In the genomic region with DNA sequence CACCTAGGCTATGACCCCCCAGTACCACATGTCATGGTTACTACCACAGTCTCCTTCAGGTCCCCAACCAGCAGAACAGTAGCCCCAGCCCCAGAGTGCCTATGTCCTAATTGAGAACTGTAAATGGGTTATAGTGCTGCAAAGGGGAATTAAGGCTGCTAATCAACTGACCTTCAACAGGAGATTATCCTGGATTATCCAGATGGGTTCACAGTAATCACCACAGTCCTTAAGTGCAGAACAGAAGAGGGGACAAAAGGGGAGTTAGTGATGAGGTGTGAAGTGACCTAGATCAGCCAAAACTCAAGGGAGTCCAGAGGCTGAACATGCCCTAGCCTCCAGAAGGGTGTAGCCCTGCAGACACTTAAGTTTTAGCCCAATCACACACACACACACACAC, we compare ENCODE assay signal across 25 mouse cellular contexts.
"Had no signal": no experiment of that assay in that cellular context is flagged by ENCODE, and none has a peak within 500 bp of the region (broad histone marks: within the 10 kb centered on the region; RNA-seq: fewer than 3 reads in every experiment).

No protein-coding gene starts in this region.

- H3K9me3 ChIP-seq: hindbrain, embryonic 15.5 days; limb, embryonic 10.5 days had no signal

- DNase-seq: gastrocnemius, adult 2 months; gastrocnemius, postnatal 10 days; gastrocnemius, postnatal 25 days; heart, adult 18-20 months; heart, postnatal 10 days; heart, postnatal 4 days; kidney, adult 11 months; kidney, adult 2 months; kidney, adult 9 months; kidney, postnatal 25 days; kidney, postnatal 4 days; liver had no signal

- H3K4me3 ChIP-seq: gastrocnemius, adult 2 months; heart, embryonic 10.5 days; heart, embryonic 12.5 days; hindbrain, embryonic 10.5 days; hindbrain, embryonic 13.5 days; hindbrain, embryonic 15.5 days; kidney, embryonic 15.5 days; layer of hippocampus, adult 2 months; left cerebral cortex, adult 2 months; limb, embryonic 10.5 days; limb, embryonic 12.5 days had no signal

- H3K36me3 ChIP-seq: heart, embryonic 12.5 days; hindbrain, embryonic 10.5 days; hindbrain, embryonic 13.5 days; hindbrain, embryonic 15.5 days; kidney, embryonic 15.5 days; limb, embryonic 10.5 days; limb, embryonic 12.5 days had no signal

- H3K4me1 ChIP-seq: heart, embryonic 10.5 days; heart, embryonic 12.5 days; hindbrain, embryonic 13.5 days; hindbrain, embryonic 15.5 days; kidney, embryonic 15.5 days; limb, embryonic 10.5 days; limb, embryonic 12.5 days had no signal

- H3K9ac ChIP-seq: heart, embryonic 12.5 days; hindbrain, embryonic 13.5 days; hindbrain, embryonic 15.5 days; kidney, embryonic 15.5 days; limb, embryonic 12.5 days had no signal

- H3K27ac ChIP-seq: gastrocnemius, adult 2 months; heart, embryonic 10.5 days; hindbrain, embryonic 10.5 days; hindbrain, embryonic 13.5 days; hindbrain, embryonic 15.5 days; hindbrain, postnatal 0 days; kidney, embryonic 15.5 days; kidney, postnatal 0 days; layer of hippocampus, adult 2 months; left cerebral cortex, adult 2 months; limb, embryonic 10.5 days; limb, embryonic 12.5 days had no signal

- H3K27me3 ChIP-seq: heart, embryonic 12.5 days; hindbrain, embryonic 13.5 days; hindbrain, embryonic 15.5 days; kidney, embryonic 15.5 days; limb, embryonic 12.5 days had no signal

- H3K4me2 ChIP-seq: heart, embryonic 12.5 days; hindbrain, embryonic 13.5 days; hindbrain, embryonic 15.5 days; kidney, embryonic 15.5 days; limb, embryonic 12.5 days had no signal

- ATAC-seq: hindbrain, postnatal 0 days; intestine, embryonic 16.5 days had no signal
